Mouse (Mus musculus): ENCODE data around the gene Zfp382. TPM values are rescaled to one million over a fixed set of nuclear protein-coding genes. Genes with fewer than 3 reads are reported as not detected.
"Not testable (repeated sequence)": the region's sequence is repeated elsewhere in the genome, so short reads cannot be mapped to it uniquely, and the experiment has no call there.

The Zfp382 gene
- 10 to 100 TPM; 25.3 to 27.6 TPM for total RNA-seq (2021)
- long read RNA-seq, experiment 1, partial matches to known transcripts = 0 of 3 reads
- long read RNA-seq, experiment 1, other reads (novel, unspliced or antisense) = 2 of 3 reads
- long read RNA-seq, experiment 2, partial matches to known transcripts = 0 of 4 reads
- long read RNA-seq, experiment 2, other reads (novel, unspliced or antisense) = 4 of 4 reads

GRCm38 (mm10) chr7:30121308-30122187, at the start of gene Zfp382:
TSS of gene Zfp382 (plus strand) at chr7:30121942.
- DNase-seq (ENCODE audit: low spot score in 2 of 2) = peak; percentile 86 to 92

GRCm38 (mm10) chr7:30072146-30073028, 49.4 kb upstream of the Zfp382 start, which contains the start of gene Zfp82:
TSS of gene Zfp82 (minus strand) at chr7:30072900.
- DNase-seq (ENCODE audit: low spot score in 2 of 2) = peak; percentile 76 to 79

- DNase-seq (ENCODE audit: low spot score in 2 of 2) = no peak
Observed at GRCm38 (mm10) chr7:30086524-30086923, 35.2 kb upstream of the Zfp382 start.

GRCm38 (mm10) chr7:30089405-30089804, 32.3 kb upstream of the Zfp382 start:
- DNase-seq (ENCODE audit: low spot score in 2 of 2) = no peak

GRCm38 (mm10) chr7:30090092-30090969, 31.4 kb upstream of the Zfp382 start, which contains the start of the genes Gm26920 and Zfp566:
TSS of gene Gm26920 (minus strand) at chr7:30090410.
TSS of gene Zfp566 (minus strand) at chr7:30090527.
- DNase-seq (ENCODE audit: low spot score in 2 of 2) = peak; percentile 97 to 98

- DNase-seq (ENCODE audit: low spot score in 2 of 2) = no peak
Observed at GRCm38 (mm10) chr7:30090970-30091585, 30.7 kb upstream of the Zfp382 start.

GRCm38 (mm10) chr7:30092666-30093065, 29.1 kb upstream of the Zfp382 start:
- DNase-seq (ENCODE audit: low spot score in 2 of 2) = no peak

GRCm38 (mm10) chr7:30093918-30094415, 27.8 kb upstream of the Zfp382 start:
- no peak for DNase-seq (ENCODE audit: low spot score in 2 of 2)

GRCm38 (mm10) chr7:30094646-30095429, 26.9 kb upstream of the Zfp382 start, which contains the start of gene Zfp260:
TSS of gene Zfp260 (plus strand) at chr7:30094777.
- DNase-seq (ENCODE audit: low spot score in 2 of 2) = peak; percentile 91 to 95

- no peak for DNase-seq (ENCODE audit: low spot score in 2 of 2)
Observed at GRCm38 (mm10) chr7:30095551-30096125, 26.1 kb upstream of the Zfp382 start.

- peak; percentile 68 to 88 for DNase-seq (ENCODE audit: low spot score in 2 of 2)
Observed at GRCm38 (mm10) chr7:30099297-30099696, 22.4 kb upstream of the Zfp382 start.

GRCm38 (mm10) chr7:30116076-30116475, 5.7 kb upstream of the Zfp382 start:
- no peak for DNase-seq (ENCODE audit: low spot score in 2 of 2)

- DNase-seq (ENCODE audit: low spot score in 2 of 2) = not testable (repeated sequence)
Observed at GRCm38 (mm10) chr7:30117935-30118334, 3.8 kb upstream of the Zfp382 start.

GRCm38 (mm10) chr7:30122188-30122530, 417 bp downstream of the Zfp382 start:
- no peak for DNase-seq (ENCODE audit: low spot score in 2 of 2)

GRCm38 (mm10) chr7:30129900-30130299, 8.2 kb downstream of the Zfp382 start:
- no peak for DNase-seq (ENCODE audit: low spot score in 2 of 2)

- no peak for DNase-seq (ENCODE audit: low spot score in 2 of 2)
Observed at GRCm38 (mm10) chr7:30132396-30132795, 10.7 kb downstream of the Zfp382 start.

- DNase-seq (ENCODE audit: low spot score in 2 of 2) = peak in 1 of 2 experiments; percentile 22
Observed at GRCm38 (mm10) chr7:30136826-30137225, 15.1 kb downstream of the Zfp382 start.

- DNase-seq (ENCODE audit: low spot score in 2 of 2) = no peak
Observed at GRCm38 (mm10) chr7:30143170-30143554, 21.4 kb downstream of the Zfp382 start.
